Mouse (Mus musculus): ENCODE results near the gene Hist1h2be. TPM values are rescaled to one million over a fixed set of nuclear protein-coding genes. Genes with fewer than 3 reads are reported as not detected.
"Not testable (repeated sequence)": the region's sequence is repeated elsewhere in the genome, so short reads cannot be mapped to it uniquely, and the experiment has no call there.

Hist1h2be gene
- polyA plus RNA-seq, 1 experiment from 2014 or later = 3.1 TPM

DNA sequence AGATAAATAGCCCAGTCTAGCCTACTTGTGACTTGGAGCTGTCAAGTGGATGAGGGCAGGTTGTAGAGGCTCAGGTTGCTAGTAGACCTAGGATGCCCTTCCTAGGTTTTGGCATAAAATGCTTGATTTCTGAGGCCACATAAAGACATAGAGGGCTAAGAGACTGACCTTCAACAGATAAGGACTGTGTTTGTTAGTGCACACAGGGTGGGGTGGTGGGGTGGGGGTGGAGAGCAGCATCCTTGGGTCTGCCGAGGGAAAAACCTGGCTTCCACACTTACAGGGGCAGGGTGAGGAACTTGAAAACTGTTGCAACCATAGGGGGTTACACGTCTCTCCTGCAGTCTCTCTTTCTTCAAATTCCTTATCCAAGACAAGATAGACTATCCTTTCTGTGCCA, 25.7 kb downstream of the Hist1h2be start:
- no peaks in the 10 kb centered on the region for H3K9me3 ChIP-seq (ENCODE audit: control insufficient read depth, low read length)
- no peak overlapping the region for H3K4me3 ChIP-seq (ENCODE audit: low read length)
- no peak overlapping the region for H3K27ac ChIP-seq (ENCODE audit: low read depth, low read length)
- no peaks in the 10 kb centered on the region for H3K36me3 ChIP-seq (ENCODE audit: control insufficient read depth, insufficient read depth, low read length)
- no peaks in the 10 kb centered on the region for H3K4me1 ChIP-seq (ENCODE audit: control insufficient read depth, insufficient read depth, low read length)
- no peak overlapping the region for H3K9ac ChIP-seq (ENCODE audit: low read depth, low read length)
- no peak overlapping the region for H3K4me2 ChIP-seq (replicated peaks; ENCODE audit: low read depth, low read length)
- no peaks in the 10 kb centered on the region for H3K27me3 ChIP-seq (ENCODE audit: control insufficient read depth, insufficient read depth, low read length)
- no peak for ATAC-seq (ENCODE audit: low FRiP score, low TSS enrichment)
- 81% methylated on average over 2 of the region's 2 CpGs for WGBS

DNA sequence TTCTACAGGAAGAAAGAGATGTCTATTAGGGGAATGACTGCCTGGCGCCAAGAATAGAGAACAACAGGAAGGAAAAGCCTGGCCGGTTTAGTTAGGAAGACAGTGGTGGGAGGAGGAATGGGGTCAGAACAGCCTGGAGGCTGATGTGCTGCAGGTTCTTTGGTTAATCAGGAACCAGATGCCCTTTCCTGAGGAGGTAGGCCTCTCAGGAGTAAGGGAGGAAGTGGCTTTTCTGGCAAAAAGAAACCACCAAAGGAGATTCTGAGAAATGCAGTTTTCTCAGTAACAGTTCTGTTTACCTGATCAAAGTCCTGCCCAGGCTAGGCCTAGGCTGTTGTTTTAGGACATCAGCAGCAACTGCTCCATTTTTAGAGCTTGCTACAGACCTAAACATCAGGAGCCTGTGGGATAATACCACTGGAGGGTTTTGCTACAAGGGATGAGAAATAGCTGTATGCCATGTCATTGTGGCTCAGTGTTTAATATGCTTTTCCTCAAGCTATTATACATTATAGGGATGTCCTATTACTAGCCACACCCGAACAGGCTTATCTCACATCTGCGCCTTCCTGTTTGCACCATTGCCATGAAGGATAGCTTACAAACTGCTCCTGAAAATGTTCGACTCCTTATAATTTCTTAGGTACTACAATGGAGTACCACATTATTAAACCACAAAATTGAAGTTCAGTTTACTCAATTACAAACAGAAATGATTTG, 27.7 kb downstream of the Hist1h2be start:
- H3K4me2 ChIP-seq (replicated peaks; ENCODE audit: low read depth, low read length) = no peak overlapping the region

DNA sequence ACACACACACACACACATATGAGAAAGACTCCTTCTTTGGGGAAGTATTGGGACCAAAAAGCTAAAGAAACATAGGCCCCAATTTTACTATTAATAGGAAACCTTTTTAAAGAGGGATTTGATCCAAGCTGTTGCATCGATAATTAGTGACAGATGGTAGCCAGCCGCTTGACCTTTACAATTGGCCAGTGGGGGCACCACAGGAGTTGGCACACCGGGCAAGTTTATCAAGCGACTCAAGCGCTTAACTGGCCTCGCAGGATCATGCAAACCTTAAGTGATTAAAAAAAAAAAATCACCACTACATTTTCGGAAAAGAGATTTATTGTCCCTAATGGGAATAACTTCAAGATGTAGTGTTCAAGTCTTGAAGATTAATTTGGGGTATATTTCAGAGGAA, 28.3 kb downstream of the Hist1h2be start:
- Histone ChIP-seq H3K27ac (ENCODE audit: low read depth, low read length) (peak overlapping the region; percentile 80), H3K9me3 (ENCODE audit: control insufficient read depth, low read length) (no peaks in the 10 kb centered on the region), H3K4me3 (ENCODE audit: low read length) (no peak overlapping the region), H3K9ac (ENCODE audit: low read depth, low read length) (no peak overlapping the region), H3K27me3 (ENCODE audit: control insufficient read depth, insufficient read depth, low read length) (no peaks in the 10 kb centered on the region), H3K4me1 (ENCODE audit: control insufficient read depth, insufficient read depth, low read length) (no peaks in the 10 kb centered on the region), H3K36me3 (ENCODE audit: control insufficient read depth, insufficient read depth, low read length) (no peaks in the 10 kb centered on the region), H3K4me2 (replicated peaks; ENCODE audit: low read depth, low read length) (no peak overlapping the region)
- no peak for ATAC-seq (ENCODE audit: low FRiP score, low TSS enrichment)
- 72% methylated on average over 7 of the region's 7 CpGs for WGBS

More for the DNA sequence above, 27.7 kb downstream of the Hist1h2be start:
- Histone ChIP-seq H3K36me3 (ENCODE audit: control insufficient read depth, insufficient read depth, low read length) (no peaks in the 10 kb centered on the region), H3K27me3 (ENCODE audit: control insufficient read depth, insufficient read depth, low read length) (no peaks in the 10 kb centered on the region), H3K4me3 (ENCODE audit: low read length) (no peak overlapping the region), H3K9ac (ENCODE audit: low read depth, low read length) (0 out of 2 replicates have a peak overlapping the region, but pooled peaks have one; percentile 7), H3K9me3 (ENCODE audit: control insufficient read depth, low read length) (no peaks in the 10 kb centered on the region), H3K4me1 (ENCODE audit: control insufficient read depth, insufficient read depth, low read length) (no peaks in the 10 kb centered on the region), H3K27ac (ENCODE audit: low read depth, low read length) (peak overlapping the region; percentile 80)
- 72% methylated on average over 5 of the region's 5 CpGs for WGBS
- ATAC-seq (ENCODE audit: low FRiP score, low TSS enrichment) = peak; percentile 60; the same call in 1 of the 2 replicates

DNA sequence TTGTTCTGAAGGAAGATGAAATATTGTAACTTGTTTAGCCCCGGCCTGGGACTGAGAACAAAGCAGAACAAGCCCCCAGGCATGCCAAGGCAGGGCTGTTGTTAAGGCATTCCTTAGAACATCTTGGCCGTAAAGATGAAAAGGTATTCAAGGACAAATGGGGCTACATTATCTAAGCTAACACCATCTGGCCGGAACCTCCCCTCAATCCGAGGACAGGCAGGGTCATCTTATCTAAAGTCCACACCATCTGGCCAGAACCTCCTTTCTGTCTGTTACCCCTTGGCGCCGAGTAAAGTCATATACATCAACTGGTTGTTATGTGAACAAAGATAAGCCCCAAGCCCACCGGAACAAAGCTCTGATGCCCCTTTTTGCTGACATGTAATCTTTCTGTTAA, 29.0 kb downstream of the Hist1h2be start:
- H3K27ac ChIP-seq (ENCODE audit: low read depth, low read length); H3K36me3 ChIP-seq (ENCODE audit: control insufficient read depth, insufficient read depth, low read length); H3K9me3 ChIP-seq (ENCODE audit: control insufficient read depth, low read length); H3K4me3 ChIP-seq (ENCODE audit: low read length); ATAC-seq (ENCODE audit: low FRiP score, low TSS enrichment); H3K9ac ChIP-seq (ENCODE audit: low read depth, low read length); H3K27me3 ChIP-seq (ENCODE audit: control insufficient read depth, insufficient read depth, low read length); H3K4me2 ChIP-seq (replicated peaks; ENCODE audit: low read depth, low read length); H3K4me1 ChIP-seq (ENCODE audit: control insufficient read depth, insufficient read depth, low read length): not testable (repeated sequence)
- 85% methylated on average over 7 of the region's 7 CpGs for WGBS

DNA sequence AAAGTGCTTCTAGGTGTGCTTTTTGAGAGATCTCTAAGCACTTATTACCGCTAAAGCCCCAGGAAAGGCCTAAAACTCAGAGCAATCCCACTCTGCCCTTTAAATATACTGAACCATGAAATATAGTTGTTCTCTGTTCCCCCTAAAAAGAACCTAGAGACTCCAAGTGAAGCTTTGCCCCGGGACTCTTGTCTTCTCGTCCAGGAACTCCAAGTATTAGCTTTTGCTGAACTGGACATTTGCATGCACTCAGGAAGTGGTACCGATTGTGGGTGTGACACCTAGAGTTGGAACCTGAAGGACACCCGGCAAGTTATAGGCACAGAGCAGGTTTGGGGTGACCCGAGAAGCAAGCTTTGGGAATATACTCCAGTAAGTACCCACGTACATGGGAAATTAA, 29.7 kb downstream of the Hist1h2be start:
- H3K4me2 ChIP-seq (replicated peaks; ENCODE audit: low read depth, low read length) = no peak overlapping the region
- H3K27ac ChIP-seq (ENCODE audit: low read depth, low read length) = no peak overlapping the region
- H3K4me3 ChIP-seq (ENCODE audit: low read length) = no peak overlapping the region
- H3K9ac ChIP-seq (ENCODE audit: low read depth, low read length) = no peak overlapping the region
- no peaks in the 10 kb centered on the region for H3K36me3 ChIP-seq (ENCODE audit: control insufficient read depth, insufficient read depth, low read length)
- 98% methylated on average over 7 of the region's 7 CpGs for WGBS
- no peak for ATAC-seq (ENCODE audit: low FRiP score, low TSS enrichment)
- H3K27me3 ChIP-seq (ENCODE audit: control insufficient read depth, insufficient read depth, low read length) = no peaks in the 10 kb centered on the region
- no peaks in the 10 kb centered on the region for H3K4me1 ChIP-seq (ENCODE audit: control insufficient read depth, insufficient read depth, low read length)
- H3K9me3 ChIP-seq (ENCODE audit: control insufficient read depth, low read length) = no peaks in the 10 kb centered on the region

DNA sequence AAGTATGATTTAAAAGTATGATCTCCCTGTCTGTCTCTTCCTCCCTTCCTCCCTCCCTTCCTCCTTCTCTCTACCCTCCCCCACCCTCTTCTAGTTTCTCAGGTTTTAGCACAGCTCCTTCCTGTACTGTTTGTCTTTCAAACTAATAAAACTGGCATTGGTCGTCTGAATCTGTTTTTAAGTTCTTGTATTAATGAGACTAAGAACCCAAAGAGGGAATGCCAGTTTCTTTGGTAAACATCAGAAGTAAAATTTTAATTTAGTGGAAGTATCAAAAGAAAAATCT, 34.0 kb downstream of the Hist1h2be start:
- no peak for ATAC-seq (ENCODE audit: low FRiP score, low TSS enrichment)
- 3% methylated on average over 1 of the region's 1 CpGs for WGBS
- H3K27ac ChIP-seq (ENCODE audit: low read depth, low read length) = peak overlapping the region; percentile 98
- peak overlapping the region; percentile 63 for H3K9ac ChIP-seq (ENCODE audit: low read depth, low read length)
- no peaks in the 10 kb centered on the region for H3K27me3 ChIP-seq (ENCODE audit: control insufficient read depth, insufficient read depth, low read length)
- H3K4me2 ChIP-seq (replicated peaks; ENCODE audit: low read depth, low read length) = peak overlapping the region; percentile 59
- H3K4me3 ChIP-seq (ENCODE audit: low read length) = peak overlapping the region; percentile 33; the same call in 1 of the 2 replicates
- no peaks in the 10 kb centered on the region for H3K9me3 ChIP-seq (ENCODE audit: control insufficient read depth, low read length)
- peaks cover 12% of the 10 kb centered on the region for H3K4me1 ChIP-seq (ENCODE audit: control insufficient read depth, insufficient read depth, low read length)
- no peaks in the 10 kb centered on the region for H3K36me3 ChIP-seq (ENCODE audit: control insufficient read depth, insufficient read depth, low read length)

DNA sequence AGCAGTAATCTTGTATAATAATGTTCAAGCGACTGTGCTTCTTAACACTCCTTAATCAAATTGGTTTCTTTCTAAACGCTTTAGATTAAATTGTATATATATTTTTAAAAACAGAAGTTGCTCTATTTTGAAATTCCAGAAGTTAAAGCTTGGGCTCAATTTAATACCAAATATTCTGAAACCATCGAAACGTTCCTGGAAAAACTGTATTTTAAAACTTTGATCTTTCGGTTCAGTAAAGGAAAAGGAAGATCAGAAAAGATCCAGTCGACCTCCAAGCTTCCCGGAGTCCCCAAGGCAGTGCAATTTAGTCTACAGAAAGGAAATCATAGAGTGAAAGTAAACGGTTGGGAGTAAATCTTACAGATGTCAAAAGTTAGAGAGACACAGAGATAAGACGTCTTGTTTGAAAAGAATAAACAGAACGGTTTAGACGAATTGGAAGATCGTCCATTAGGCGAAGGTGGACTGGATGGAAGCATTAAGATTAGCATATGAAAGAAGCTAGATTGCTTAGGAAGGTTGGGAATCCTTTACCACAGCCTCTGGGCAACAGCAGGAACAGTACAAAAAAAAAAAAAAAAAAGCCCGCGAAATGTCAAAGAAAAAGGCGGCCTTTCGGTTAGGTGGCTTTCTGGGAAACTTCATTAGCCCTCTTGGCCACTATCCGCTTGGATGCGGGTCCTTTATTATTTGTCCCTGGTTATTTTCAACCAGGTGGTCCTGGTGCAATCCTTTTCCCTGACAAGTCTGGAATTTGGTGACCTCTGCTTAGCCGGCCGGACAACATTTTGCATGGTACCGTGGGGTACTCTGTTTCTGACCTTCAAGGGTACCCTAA, 34.6 kb downstream of the Hist1h2be start:
- no peak for ATAC-seq (ENCODE audit: low FRiP score, low TSS enrichment)
- Histone ChIP-seq H3K36me3 (ENCODE audit: control insufficient read depth, insufficient read depth, low read length) (no peaks in the 10 kb centered on the region), H3K27me3 (ENCODE audit: control insufficient read depth, insufficient read depth, low read length) (no peaks in the 10 kb centered on the region), H3K4me1 (ENCODE audit: control insufficient read depth, insufficient read depth, low read length) (peaks cover 12% of the 10 kb centered on the region), H3K9ac (ENCODE audit: low read depth, low read length) (peak overlapping the region; percentile 63), H3K4me3 (ENCODE audit: low read length) (peak overlapping the region; percentile 44), H3K4me2 (replicated peaks; ENCODE audit: low read depth, low read length) (peak overlapping the region; percentile 59), H3K9me3 (ENCODE audit: control insufficient read depth, low read length) (no peaks in the 10 kb centered on the region), H3K27ac (ENCODE audit: low read depth, low read length) (peak overlapping the region; percentile 98)
- 2% methylated on average over 22 of the region's 22 CpGs for WGBS

DNA sequence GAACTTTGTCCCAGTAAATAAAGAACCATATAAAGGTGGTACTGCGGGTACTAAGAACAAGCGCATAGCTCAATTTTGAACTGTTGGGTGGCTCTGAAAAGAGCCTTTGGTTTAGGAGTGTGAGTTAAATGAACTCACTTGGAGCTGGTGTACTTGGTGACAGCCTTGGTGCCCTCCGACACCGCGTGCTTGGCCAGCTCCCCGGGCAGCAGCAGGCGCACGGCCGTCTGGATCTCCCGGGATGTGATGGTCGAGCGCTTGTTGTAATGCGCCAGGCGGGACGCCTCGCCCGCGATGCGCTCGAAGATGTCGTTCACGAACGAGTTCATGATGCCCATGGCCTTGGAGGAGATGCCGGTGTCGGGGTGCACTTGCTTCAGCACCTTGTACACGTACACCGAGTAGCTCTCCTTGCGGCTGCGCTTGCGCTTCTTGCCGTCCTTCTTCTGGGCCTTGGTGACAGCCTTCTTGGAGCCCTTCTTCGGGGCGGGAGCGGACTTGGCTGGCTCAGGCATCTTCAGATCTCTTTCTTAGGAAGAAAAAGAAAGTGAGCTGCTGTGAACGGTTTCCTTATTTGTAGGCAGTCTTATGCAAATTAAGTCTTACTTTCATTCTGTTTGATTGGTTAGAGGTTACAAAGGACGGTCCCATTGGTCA, 35.4 kb downstream of the Hist1h2be start:
- H3K36me3 ChIP-seq (ENCODE audit: control insufficient read depth, insufficient read depth, low read length); H3K27me3 ChIP-seq (ENCODE audit: control insufficient read depth, insufficient read depth, low read length); H3K9me3 ChIP-seq (ENCODE audit: control insufficient read depth, low read length): not testable (repeated sequence)
- WGBS = under 1% methylated on average over 19 of the region's 36 CpGs
- ATAC-seq (ENCODE audit: low FRiP score, low TSS enrichment) = peak; percentile 87
- peak overlapping the region; percentile 93 for H3K27ac ChIP-seq (ENCODE audit: low read depth, low read length)
- peaks cover 17% of the 10 kb centered on the region for H3K4me1 ChIP-seq (ENCODE audit: control insufficient read depth, insufficient read depth, low read length)
- peak overlapping the region; percentile 44 for H3K4me3 ChIP-seq (ENCODE audit: low read length)
- peak overlapping the region; percentile 60 for H3K4me2 ChIP-seq (replicated peaks; ENCODE audit: low read depth, low read length)
- peak overlapping the region; percentile 71 for H3K9ac ChIP-seq (ENCODE audit: low read depth, low read length)

DNA sequence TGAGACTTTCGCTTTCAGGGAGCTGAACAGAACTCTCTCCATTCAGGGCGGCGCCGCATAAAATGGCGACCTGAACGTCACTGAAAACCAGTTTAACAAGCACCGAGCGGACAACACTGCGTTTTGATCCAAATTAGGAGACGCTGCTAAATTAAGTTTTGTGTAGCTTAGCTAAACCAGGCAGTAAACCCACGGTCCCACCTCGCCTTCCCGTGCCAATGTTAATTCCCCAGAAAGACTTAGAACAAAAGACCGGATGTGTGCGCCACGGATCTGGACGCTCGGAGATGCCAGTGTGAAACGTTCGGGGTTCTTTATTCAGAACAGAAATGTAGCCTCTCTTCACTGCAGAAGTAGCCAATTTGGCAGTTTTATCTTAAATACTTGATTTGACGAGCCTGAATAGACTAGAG, 35.9 kb downstream of the Hist1h2be start:
- peak overlapping the region; percentile 60 for H3K4me2 ChIP-seq (replicated peaks; ENCODE audit: low read depth, low read length)
- no peaks in the 10 kb centered on the region for H3K27me3 ChIP-seq (ENCODE audit: control insufficient read depth, insufficient read depth, low read length)
- H3K36me3 ChIP-seq (ENCODE audit: control insufficient read depth, insufficient read depth, low read length) = no peaks in the 10 kb centered on the region
- H3K9me3 ChIP-seq (ENCODE audit: control insufficient read depth, low read length) = no peaks in the 10 kb centered on the region
- peak overlapping the region; percentile 71 for H3K9ac ChIP-seq (ENCODE audit: low read depth, low read length)
- under 1% methylated on average over 21 of the region's 21 CpGs for WGBS
- ATAC-seq (ENCODE audit: low FRiP score, low TSS enrichment) = no peak
- peaks cover 17% of the 10 kb centered on the region for H3K4me1 ChIP-seq (ENCODE audit: control insufficient read depth, insufficient read depth, low read length)
- H3K4me3 ChIP-seq (ENCODE audit: low read length) = peak overlapping the region; percentile 44
- H3K27ac ChIP-seq (ENCODE audit: low read depth, low read length) = peak overlapping the region; percentile 93

All from kidney, embryonic 14.5 days (tissue).